Mouse (Mus musculus): ENCODE measurements around the gene Gm13271.
"Not testable (repeated sequence)": the region's sequence is repeated elsewhere in the genome, so short reads cannot be mapped to it uniquely, and the experiment has no call there.

The Gm13271 gene

GRCm38 (mm10) chr4:88759610-88760268 is 5.1 kb downstream of the Gm13271 start, which contains the start of gene Gm13283:
Gene Gm13283 (plus strand): TSS chr4:88760119.
- in situ Hi-C loops (cut with MboI; ENCODE audit: low sequenced_read_pairs), result not testable (repeated sequence)

- in situ Hi-C loops (cut with MboI; ENCODE audit: low sequenced_read_pairs), result not testable (repeated sequence)
Measured at GRCm38 (mm10) chr4:88760431-88760830, 5.8 kb downstream of the Gm13271 start.

- in situ Hi-C loops (cut with MboI; ENCODE audit: low sequenced_read_pairs), result not testable (repeated sequence)
Measured at GRCm38 (mm10) chr4:88761776-88762175, 7.1 kb downstream of the Gm13271 start.

- in situ Hi-C loops (cut with MboI; ENCODE audit: low sequenced_read_pairs), result not testable (repeated sequence)
Measured at GRCm38 (mm10) chr4:88762341-88762740, 7.7 kb downstream of the Gm13271 start.

- in situ Hi-C loops (cut with MboI; ENCODE audit: low sequenced_read_pairs), result not testable (repeated sequence)
Measured at GRCm38 (mm10) chr4:88763384-88764018, 8.8 kb downstream of the Gm13271 start.

- in situ Hi-C loops (cut with MboI; ENCODE audit: low sequenced_read_pairs), result not testable (repeated sequence)
Measured at GRCm38 (mm10) chr4:88773534-88773933, 18.9 kb downstream of the Gm13271 start, which contains the start of gene Gm13290. Gene Gm13290 (plus strand): TSS chr4:88773834.

GRCm38 (mm10) chr4:88776622-88777021 is 22.0 kb downstream of the Gm13271 start, which contains the start of gene Gm13289:
Gene Gm13289 (plus strand): TSS chr4:88776922.
- in situ Hi-C loops (cut with MboI; ENCODE audit: low sequenced_read_pairs), result not testable (repeated sequence)

- in situ Hi-C loops (cut with MboI; ENCODE audit: low sequenced_read_pairs), result not testable (repeated sequence)
Measured at GRCm38 (mm10) chr4:88779550-88779949, 24.9 kb downstream of the Gm13271 start, which contains the start of gene Gm13272. Gene Gm13272 (plus strand): TSS chr4:88779850.

GRCm38 (mm10) chr4:88780320-88780719 is 25.7 kb downstream of the Gm13271 start:
- in situ Hi-C loops (cut with MboI; ENCODE audit: low sequenced_read_pairs), result not testable (repeated sequence)

GRCm38 (mm10) chr4:88781831-88782230 is 27.2 kb downstream of the Gm13271 start, which contains the start of gene Ifnz:
Gene Ifnz (plus strand): TSS chr4:88782131.
- in situ Hi-C loops (cut with MboI; ENCODE audit: low sequenced_read_pairs), result not testable (repeated sequence)

- in situ Hi-C loops (cut with MboI; ENCODE audit: low sequenced_read_pairs), result not testable (repeated sequence)
Measured at GRCm38 (mm10) chr4:88782335-88782734, 27.7 kb downstream of the Gm13271 start.

GRCm38 (mm10) chr4:88785409-88785808 is 30.7 kb downstream of the Gm13271 start, which contains the start of gene Gm13276:
Gene Gm13276 (plus strand): TSS chr4:88785709.
- in situ Hi-C loops (cut with MboI; ENCODE audit: low sequenced_read_pairs), result not testable (repeated sequence)

- in situ Hi-C loops (cut with MboI; ENCODE audit: low sequenced_read_pairs), result not testable (repeated sequence)
Measured at GRCm38 (mm10) chr4:88788402-88788801, 33.7 kb downstream of the Gm13271 start, which contains the start of gene Gm13277. Gene Gm13277 (plus strand): TSS chr4:88788632.

- in situ Hi-C loops (cut with MboI; ENCODE audit: low sequenced_read_pairs), result not testable (repeated sequence)
Measured at GRCm38 (mm10) chr4:88791250-88791649, 36.6 kb downstream of the Gm13271 start, which contains the start of gene Gm13278. Gene Gm13278 (plus strand): TSS chr4:88791550.

- in situ Hi-C loops (cut with MboI; ENCODE audit: low sequenced_read_pairs), result not testable (repeated sequence)
Measured at GRCm38 (mm10) chr4:88793936-88794675, 39.4 kb downstream of the Gm13271 start, which contains the start of gene Gm13275. Gene Gm13275 (plus strand): TSS chr4:88794487.

- in situ Hi-C loops (cut with MboI; ENCODE audit: low sequenced_read_pairs), result not testable (repeated sequence)
Measured at GRCm38 (mm10) chr4:88797097-88797496, 42.4 kb downstream of the Gm13271 start, which contains the start of gene Gm13279. Gene Gm13279 (plus strand): TSS chr4:88797397.

GRCm38 (mm10) chr4:88799365-88799764 is 44.7 kb downstream of the Gm13271 start, which contains the start of gene Gm13285:
Gene Gm13285 (plus strand): TSS chr4:88799665.
- in situ Hi-C loops (cut with MboI; ENCODE audit: low sequenced_read_pairs), result not testable (repeated sequence)

GRCm38 (mm10) chr4:88802954-88803353 is 48.3 kb downstream of the Gm13271 start, which contains the start of gene Gm13287:
Gene Gm13287 (plus strand): TSS chr4:88803254.
- in situ Hi-C loops (cut with MboI; ENCODE audit: low sequenced_read_pairs), result not testable (repeated sequence)

Data from CH12F3 (cell line).